Mouse (Mus musculus) heart, postnatal 0 days (tissue): ENCODE measurements around the gene Gpr39. TPM values are rescaled to one million over a fixed set of nuclear protein-coding genes. Genes with fewer than 3 reads are reported as not detected.
A peak's percentile ranks its signal among the peaks of the same experiment; 100 is the strongest.

Experiments used
- ATAC-seq: fragments of 200-750 bp; cut with Nextera tagmentation; 2 replicates; pipeline ENCODE4 v1.8.0; 2017; ENCODE audit warnings: low read depth, moderate number of reproducible peaks, moderate library complexity; ENCODE audit not compliant: insufficient read depth
- DNase-seq: peaks from one replicate; pipeline ENCODE4 v3.0.0-alpha.2; 2016; ENCODE audit warnings: low spot score
- H3K27ac ChIP-seq: fragments of 300-500 bp; sonication (generic); 2 replicates; pipeline ENCODE4 v1.5.1; 2014; ENCODE audit warnings: low read depth, mild to moderate bottlenecking
- H3K27me3 ChIP-seq: fragments of 300-500 bp; sonication (generic); 2 replicates; pipeline ENCODE4 v1.6.1; 2014; ENCODE audit warnings: low read length, mixed read lengths; ENCODE audit not compliant: control insufficient read depth, insufficient read depth
- H3K36me3 ChIP-seq: fragments of 300-500 bp; sonication (generic); replicated peaks from 2 replicates; pipeline ENCODE4 v1.6.1; 2014; ENCODE audit warnings: low read length, mixed read lengths; ENCODE audit not compliant: control insufficient read depth, insufficient read depth
- H3K4me1 ChIP-seq: fragments of 300-500 bp; sonication (generic); 2 replicates; pipeline ENCODE4 v1.6.1; 2014; ENCODE audit warnings: antibody characterized with exemption; ENCODE audit not compliant: control insufficient read depth, insufficient read depth
- H3K4me2 ChIP-seq: fragments of 300-500 bp; sonication (generic); 2 replicates; pipeline ENCODE4 v1.6.1; 2014; ENCODE audit warnings: low read depth, mild to moderate bottlenecking, low read length, moderate library complexity
- H3K4me3 ChIP-seq: fragments of 300-500 bp; sonication (generic); 2 replicates; pipeline ENCODE4 v1.5.1; 2014; ENCODE audit warnings: low read depth, low read length
- H3K9ac ChIP-seq: fragments of 300-500 bp; sonication (generic); replicated peaks from 2 replicates; pipeline ENCODE4 v1.6.1; 2014; ENCODE audit warnings: low read depth, low read length, mixed read lengths
- H3K9me3 ChIP-seq: fragments of 300-500 bp; sonication (generic); replicated peaks from 2 replicates; pipeline ENCODE4 v1.6.1; 2016; ENCODE audit warnings: low read length; ENCODE audit not compliant: control insufficient read depth
- CTCF ChIP-seq: IDR thresholded peaks from 2 replicates; pipeline ENCODE4 v1.5.1; 2016; ENCODE audit warnings: antibody characterized with exemption, control low read depth, low read depth
- EP300 ChIP-seq: IDR thresholded peaks from 2 replicates; pipeline ENCODE4 v1.6.1; 2016; ENCODE audit warnings: antibody characterized with exemption, low read depth
- WGBS: fragments of 180-500 bp; shearing (Covaris S2); extraction: QIAGEN DNeasy Blood & Tissue Kit; methylation state at CpG from one replicate; pipeline ENCODE4 v1.1.7; 2014; 5-methylcytosine and 5-hydroxymethylcytosine counted together
- polyA plus RNA-seq: library from polyadenylated mRNA; unstranded; fragments of >200 nt; fragmentation: Nextera tagmentation; extraction: Ambion mirVana; gene quantifications from 2 replicates; pipeline ENCODE4 v1.2.1, GENCODE M21; 2015
- total RNA-seq: library from RNA; depleted of rRNA; stranded (reverse); fragments of >200 nt; gene quantifications from 2 replicates; pipeline ENCODE4 v1.2.3, GENCODE M21; 2014; ENCODE audit warnings: low replicate concordance

Gene Gpr39
- total and polyA plus RNA-seq, 2 experiments from 2014 or later: 0.27 to 1.1 TPM

DNA sequence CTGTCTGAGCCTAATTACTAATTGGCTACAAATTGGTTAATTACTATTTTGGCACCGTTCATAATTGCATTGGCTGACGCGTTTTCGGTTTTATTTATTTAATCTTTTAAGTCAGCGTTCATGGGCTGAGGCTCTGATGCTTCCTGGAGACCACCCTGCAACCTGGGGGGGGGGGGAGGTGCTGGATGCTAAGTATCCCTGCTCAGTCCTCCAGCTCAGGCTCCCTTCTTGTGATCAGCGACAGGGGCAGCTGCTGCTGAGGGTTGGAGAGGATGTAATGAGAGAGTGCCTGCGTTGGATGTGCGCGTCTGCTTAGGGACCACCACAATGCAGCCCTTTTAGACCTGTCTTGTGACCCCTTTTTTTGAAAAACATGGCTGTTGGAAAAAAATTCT lies 234.1 kb downstream of the Gpr39 start:
- DNase-seq (no peak), ATAC-seq (no peak)
- H3K27me3 ChIP-seq: peaks cover 46% of the 10 kb centered on the region
- H3K36me3 ChIP-seq: no peaks in the 10 kb centered on the region
- WGBS: 3% methylated on average over 9 of the region's 9 CpGs
- no peak overlapping the region for H3K27ac ChIP-seq
- peak overlapping the region; percentile 48 for H3K4me3 ChIP-seq
- peak overlapping the region; percentile 84 for H3K4me2 ChIP-seq
- H3K9me3 ChIP-seq: no peaks in the 10 kb centered on the region
- no peak overlapping the region for H3K9ac ChIP-seq
- TF ChIP-seq CTCF: no peak
- no peak for TF ChIP-seq EP300
- peaks cover 4% of the 10 kb centered on the region; the same call in 1 of the 2 replicates for H3K4me1 ChIP-seq

DNA sequence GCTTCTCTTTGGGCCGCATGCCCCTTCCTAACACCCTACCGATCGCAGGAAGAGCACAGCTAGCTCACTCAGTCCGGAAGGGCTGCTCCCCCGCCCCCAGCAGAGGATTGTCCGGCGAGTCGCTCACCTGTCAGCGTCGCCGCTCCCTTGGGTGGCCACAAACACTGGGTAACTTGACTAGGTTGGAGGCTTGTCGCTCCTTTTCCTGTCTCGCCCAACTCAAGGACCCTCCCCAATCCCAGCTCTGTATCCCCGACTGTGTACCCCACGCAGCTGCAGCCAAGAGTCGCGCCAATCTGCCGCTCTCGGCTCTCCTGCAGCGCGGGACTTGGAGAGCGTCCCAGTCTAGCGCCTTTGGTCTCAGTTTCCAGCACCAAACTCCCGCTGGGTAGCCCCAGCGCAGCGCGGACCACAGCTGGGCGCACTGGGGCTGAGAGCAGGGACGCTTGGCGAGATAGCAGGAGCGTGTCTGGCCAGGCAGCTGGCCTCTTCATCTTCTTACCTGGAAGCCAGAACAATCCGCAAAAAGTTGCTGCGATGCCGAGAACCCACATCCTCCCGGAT lies 234.6 kb downstream of the Gpr39 start:
- DNase-seq (no peak), ATAC-seq (peak; percentile 58; the same call in 1 of the 2 replicates)
- no peaks in the 10 kb centered on the region for H3K9me3 ChIP-seq
- no peak for TF ChIP-seq EP300
- no peak for TF ChIP-seq CTCF
- H3K9ac ChIP-seq: 0 out of 2 replicates have a peak overlapping the region, but pooled peaks have one; percentile 34
- WGBS: under 1% methylated on average over 35 of the region's 35 CpGs
- peak overlapping the region; percentile 48 for H3K4me3 ChIP-seq
- H3K36me3 ChIP-seq: no peaks in the 10 kb centered on the region
- H3K4me2 ChIP-seq: peak overlapping the region; percentile 84
- no peak overlapping the region for H3K27ac ChIP-seq
- peaks cover 4% of the 10 kb centered on the region; the same call in 1 of the 2 replicates for H3K4me1 ChIP-seq
- H3K27me3 ChIP-seq: peaks cover 46% of the 10 kb centered on the region

DNA sequence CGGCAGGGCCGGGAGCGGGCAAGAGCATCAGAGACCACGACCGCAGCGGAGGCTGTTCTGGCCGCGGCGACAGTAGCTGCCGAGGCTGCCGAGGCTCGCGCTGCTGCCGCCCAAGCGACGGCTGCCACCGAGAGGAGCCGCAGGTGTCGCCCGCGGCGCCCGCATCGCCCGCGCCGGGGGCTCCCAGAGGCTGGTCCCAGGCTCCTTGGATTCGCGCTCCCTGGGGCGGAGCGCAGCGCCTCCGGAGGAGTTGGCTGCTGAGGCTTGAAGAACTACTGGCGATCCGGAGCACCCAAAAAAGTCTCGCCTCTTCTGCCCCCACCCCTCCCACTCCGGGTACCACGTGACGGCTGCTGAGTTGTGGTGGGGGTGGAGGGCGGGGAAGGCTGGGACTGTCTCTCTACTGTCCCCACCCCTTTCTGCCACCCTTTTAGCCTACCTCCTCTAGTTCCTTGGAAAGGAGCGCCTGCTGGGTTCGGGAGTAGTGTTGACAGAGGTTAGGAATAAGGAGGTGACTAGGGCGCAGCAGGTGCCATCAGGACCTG lies 235.2 kb downstream of the Gpr39 start:
- Histone ChIP-seq H3K9ac (0 out of 2 replicates have a peak overlapping the region, but pooled peaks have one; percentile 34), H3K4me1 (peaks cover 4% of the 10 kb centered on the region; the same call in 1 of the 2 replicates), H3K4me2 (peak overlapping the region; percentile 84), H3K4me3 (peak overlapping the region; percentile 48), H3K27me3 (peaks cover 46% of the 10 kb centered on the region), H3K36me3 (no peaks in the 10 kb centered on the region), H3K9me3 (no peaks in the 10 kb centered on the region), H3K27ac (no peak overlapping the region)
- ATAC-seq (peak; percentile 66), DNase-seq (no peak)
- WGBS: under 1% methylated on average over 43 of the region's 43 CpGs
- TF ChIP-seq CTCF (no peak), EP300 (no peak)

DNA sequence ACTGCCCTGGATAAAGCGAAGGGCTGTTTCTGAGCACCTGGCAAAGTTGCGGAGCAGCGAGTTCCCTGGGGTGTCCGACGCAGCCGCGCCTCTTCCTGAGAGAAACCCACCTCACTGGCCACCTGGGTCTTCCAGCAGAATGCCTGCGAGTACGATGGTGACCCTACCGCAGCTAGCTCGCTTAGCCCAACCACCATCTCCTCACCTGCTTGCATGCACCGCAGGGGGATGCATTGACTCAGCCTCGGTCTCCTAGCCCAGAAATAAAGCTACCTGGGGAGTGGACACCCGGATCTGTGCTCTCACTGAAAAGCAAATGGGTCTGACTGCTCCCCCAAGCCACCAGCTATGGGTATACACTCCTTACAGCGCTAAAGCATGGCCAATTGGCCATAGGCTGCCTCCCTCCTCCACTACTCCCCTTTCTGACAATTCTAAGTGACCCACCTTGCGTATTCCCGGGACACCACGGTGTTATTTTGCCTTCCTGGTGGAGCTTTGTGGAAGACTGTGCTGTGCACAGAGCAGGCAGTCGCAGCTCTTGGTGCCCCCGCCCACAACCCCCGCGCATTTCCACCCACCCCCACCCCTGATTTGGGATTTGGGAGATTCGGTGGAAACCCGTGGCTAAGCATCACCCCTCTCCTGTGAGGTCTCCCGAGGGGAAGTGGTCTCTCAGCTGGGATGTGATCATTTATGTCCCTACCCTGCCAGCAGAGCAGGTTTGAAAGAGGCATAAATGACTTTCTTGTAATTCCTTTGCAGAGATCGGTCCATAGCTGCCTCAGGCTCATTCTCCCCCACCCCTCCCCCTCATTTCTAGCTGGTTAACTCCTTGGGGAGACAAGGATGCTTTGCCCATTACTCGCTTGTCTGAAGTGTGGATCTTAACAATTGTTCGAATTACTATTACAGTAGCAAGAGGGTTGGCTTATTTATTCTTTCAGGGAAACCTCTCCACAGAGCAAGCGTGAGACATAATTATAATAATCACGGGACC lies 236.1 kb downstream of the Gpr39 start, which contains the start of gene Lypd1:
TSS of gene Lypd1 (minus strand) at position 501 of the 1,000 bp plus-strand sequence.
- no peak for TF ChIP-seq EP300
- no peak for TF ChIP-seq CTCF
- peaks cover 4% of the 10 kb centered on the region; the same call in 1 of the 2 replicates for H3K4me1 ChIP-seq
- H3K36me3 ChIP-seq: no peaks in the 10 kb centered on the region
- no peaks in the 10 kb centered on the region for H3K9me3 ChIP-seq
- peaks cover 46% of the 10 kb centered on the region for H3K27me3 ChIP-seq
- H3K27ac ChIP-seq: no peak within 1 kb of the TSS
- H3K4me2 ChIP-seq: peak within 1 kb of the TSS; percentile 84
- ATAC-seq (0 out of 2 replicates have a peak, but pooled peaks have one; percentile 20), DNase-seq (no peak)
- WGBS: 8% methylated on average over 30 of the region's 30 CpGs
- peak within 1 kb of the TSS; percentile 48 for H3K4me3 ChIP-seq
- 0 out of 2 replicates have a peak within 1 kb of the TSS, but pooled peaks have one; percentile 34 for H3K9ac ChIP-seq

DNA sequence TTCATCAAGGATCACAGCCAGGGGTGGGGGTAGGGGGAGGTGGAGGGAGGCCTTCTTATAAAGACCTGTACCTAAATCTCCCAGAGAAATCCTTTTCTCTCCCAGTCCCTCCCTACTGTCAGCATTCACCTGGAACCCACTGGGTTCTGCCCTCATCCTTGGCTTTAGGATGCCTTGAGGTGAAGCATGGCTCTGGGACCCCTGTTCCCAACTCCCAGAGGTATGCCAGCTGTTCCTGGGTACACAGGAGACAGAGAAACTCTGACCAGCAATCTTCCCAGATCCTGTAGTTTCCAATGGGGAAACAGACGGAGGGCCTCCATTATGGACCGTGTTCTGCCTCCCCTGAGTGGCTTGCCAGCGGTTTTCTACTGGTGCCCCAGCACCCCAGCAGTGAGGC lies 243.9 kb downstream of the Gpr39 start:
- Histone ChIP-seq H3K27me3 (no peaks in the 10 kb centered on the region), H3K27ac (no peak overlapping the region), H3K36me3 (no peaks in the 10 kb centered on the region), H3K4me3 (no peak overlapping the region), H3K4me1 (no peaks in the 10 kb centered on the region), H3K4me2 (no peak overlapping the region), H3K9me3 (peaks cover 13% of the 10 kb centered on the region; the same call in 1 of the 2 replicates), H3K9ac (no peak overlapping the region)
- WGBS: 94% methylated on average over 3 of the region's 3 CpGs
- ATAC-seq (no peak), DNase-seq (no peak)
- TF ChIP-seq EP300: no peak
- TF ChIP-seq CTCF: no peak
